Mouse (Mus musculus) CH12.LX (cell line): ENCODE results near the gene Scmh1.

Experiments used
- CHD2 ChIP-seq: IDR thresholded peaks from 2 replicates; pipeline ENCODE4 v1.6.1; 2011; ENCODE audit warnings: low read length, improper control_type of control experiment
- CTCF ChIP-seq, 2 experiments: IDR thresholded peaks in 1 of 2; conservative IDR thresholded peaks in 1 of 2; 2 replicates each; pipeline ENCODE4 v1.5.1; 2011 to 2012; ENCODE audit warnings: low read depth in 2 of 2, low read length in 2 of 2, improper control_type of control experiment in 1 of 2, inconsistent platforms in 1 of 2, mild to moderate bottlenecking in 1 of 2, moderate library complexity in 1 of 2
- E2F4 ChIP-seq: IDR thresholded peaks from 2 replicates; pipeline ENCODE4 v1.6.1; 2011; ENCODE audit warnings: low read depth, low read length, improper control_type of control experiment; ENCODE audit not compliant: insufficient replicate concordance
- ETS1 ChIP-seq: conservative IDR thresholded peaks from 2 replicates; pipeline ENCODE4 v1.6.1; 2012; ENCODE audit warnings: low read depth, mild to moderate bottlenecking, inconsistent platforms, low read length, improper control_type of control experiment, moderate library complexity
- JUN ChIP-seq: IDR thresholded peaks from 2 replicates; pipeline ENCODE4 v1.6.1; 2011; ENCODE audit warnings: low read depth, mild to moderate bottlenecking, low read length, improper control_type of control experiment, moderate library complexity; ENCODE audit not compliant: insufficient read depth
- MXI1 ChIP-seq: IDR thresholded peaks from 2 replicates; pipeline ENCODE4 v1.6.1; 2011; ENCODE audit warnings: mild to moderate bottlenecking, low read depth, low read length, improper control_type of control experiment
- MYC ChIP-seq: IDR thresholded peaks from 2 replicates; pipeline ENCODE4 v1.6.1; 2011; ENCODE audit warnings: low read depth, mild to moderate bottlenecking, improper control_type of control experiment, low read length
- NELFE ChIP-seq: IDR thresholded peaks from 2 replicates; pipeline ENCODE4 v1.6.1; 2011; ENCODE audit warnings: low read depth, low read length, improper control_type of control experiment
- POLR2A ChIP-seq: IDR thresholded peaks from 2 replicates; pipeline ENCODE4 v1.6.1; 2011; ENCODE audit warnings: low read depth, mild to moderate bottlenecking, improper control_type of control experiment, low read length
- RAD21 ChIP-seq: IDR thresholded peaks from 2 replicates; pipeline ENCODE4 v1.6.1; 2011; ENCODE audit warnings: low read depth, mild to moderate bottlenecking, low read length, improper control_type of control experiment, moderate library complexity
- SIN3A ChIP-seq: IDR thresholded peaks from 2 replicates; pipeline ENCODE4 v1.6.1; 2012; ENCODE audit warnings: low read length, improper control_type of control experiment, inconsistent platforms
- SMC3 ChIP-seq: IDR thresholded peaks from 2 replicates; pipeline ENCODE4 v1.6.1; 2011; ENCODE audit warnings: low read depth, low read length, improper control_type of control experiment
- USF1 ChIP-seq: IDR thresholded peaks from 2 replicates; pipeline ENCODE4 v1.6.1; 2014; ENCODE audit warnings: low read depth, mild to moderate bottlenecking, inconsistent platforms, low read length, improper control_type of control experiment
- ZMIZ1 ChIP-seq: IDR thresholded peaks from 2 replicates; pipeline ENCODE4 v1.6.1; 2012; ENCODE audit warnings: low read depth, mild to moderate bottlenecking, inconsistent platforms, low read length, improper control_type of control experiment

DNA sequence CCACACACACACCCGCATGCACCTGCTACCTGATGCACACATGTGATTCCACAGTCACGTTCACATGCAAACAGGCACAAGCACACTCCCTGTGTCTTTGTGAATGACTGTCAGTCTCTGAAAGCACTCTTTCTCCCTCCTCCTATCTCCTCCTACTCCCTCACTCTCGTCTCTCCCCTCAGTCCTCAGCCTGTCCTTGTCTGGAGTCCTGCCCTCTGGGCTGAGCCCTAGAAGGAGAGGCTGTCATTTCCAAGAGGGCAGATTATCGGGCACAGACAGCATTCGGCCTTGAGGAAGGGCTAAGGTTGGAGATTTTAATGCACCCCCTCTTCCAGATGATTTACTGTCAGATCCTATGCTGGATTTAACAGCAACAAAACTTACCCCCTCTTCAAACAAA lies 39.6 kb upstream of the Scmh1 start:
- TF ChIP-seq CTCF (conservative IDR thresholded peaks at IDR 0.05 in 1 of 2, IDR thresholded peaks at IDR 0.05 in 1 of 2; ENCODE audit: low read depth in 2 of 2, low read length in 2 of 2) = no peak
- TF ChIP-seq USF1 = no peak
- TF ChIP-seq SIN3A = no peak
- no peak for TF ChIP-seq SMC3
- no peak for TF ChIP-seq MXI1
- TF ChIP-seq E2F4 = no peak
- TF ChIP-seq MYC = no peak
- no peak for TF ChIP-seq RAD21
- no peak for TF ChIP-seq ETS1
- no peak for TF ChIP-seq NELFE
- TF ChIP-seq POLR2A = no peak
- TF ChIP-seq ZMIZ1 = no peak
- TF ChIP-seq JUN = no peak
- no peak for TF ChIP-seq CHD2
